In genomic region chr3:84259281-84260023, GRCm38 (mm10) we compare ENCODE assay signal across 8 mouse cellular contexts. TPM values are rescaled to one million over a fixed set of nuclear protein-coding genes. Genes with fewer than 3 reads are reported as not detected.
DNase-seq lines count a peak whose midpoint lies in the region; ATAC-seq and TF ChIP-seq lines count a peak whose summit lies in the region.

No protein-coding gene starts in this region.

- H3K36me3 ChIP-seq in forebrain, postnatal 0 days (ENCODE audit: insufficient read depth) = no peaks in the 10 kb centered on the region
- no peaks in the 10 kb centered on the region for H3K36me3 ChIP-seq in neural tube, embryonic 15.5 days

- H3K4me3 ChIP-seq in forebrain, postnatal 0 days (ENCODE audit: low read depth, low read length) = peak overlapping the region; percentile 76
- H3K4me3 ChIP-seq in lung, adult 2 months (replicated peaks; ENCODE audit: extremely low read depth, low read depth, low read length) = peak overlapping the region; percentile 84
- H3K4me3 ChIP-seq in neural tube, embryonic 15.5 days (replicated peaks) = peak overlapping the region; percentile 83

- no peaks in the 10 kb centered on the region for H3K9me3 ChIP-seq in forebrain, postnatal 0 days (ENCODE audit: low read length)
- no peaks in the 10 kb centered on the region for H3K9me3 ChIP-seq in neural tube, embryonic 15.5 days (replicated peaks)

- peak overlapping the region; percentile 95 for H3K9ac ChIP-seq in forebrain, postnatal 0 days
- H3K9ac ChIP-seq in neural tube, embryonic 15.5 days (replicated peaks) = peak overlapping the region; percentile 94

- peak; percentile 36; the same call in 1 of the 2 replicates for TF ChIP-seq POLR2A in lung, adult 2 months (IDR thresholded peaks at IDR 0.05; ENCODE audit: borderline replicate concordance, extremely low read depth, low read depth, low read length)

- intact Hi-C loops in heart, postnatal 36 days (cut with DNase I) = loop anchor here (2.0 kb wide), 3 partner anchors 31 to 69 kb away; no protein-coding TSS in a partner anchor

- H3K27ac ChIP-seq in forebrain, postnatal 0 days (ENCODE audit: low read depth, low read length) = peak overlapping the region; percentile 96
- H3K27ac ChIP-seq in neural tube, embryonic 15.5 days (replicated peaks) = peak overlapping the region; percentile 93

- no peak for TF ChIP-seq CTCF in forebrain, postnatal 0 days (IDR thresholded peaks at IDR 0.05; ENCODE audit: low read depth)
- no peak for TF ChIP-seq CTCF in lung, adult 2 months (IDR thresholded peaks at IDR 0.05; ENCODE audit: insufficient read depth, low read length)

- peak; percentile 87 for ATAC-seq in forebrain, postnatal 0 days
- peak; percentile 80 for ATAC-seq in neural tube, embryonic 15.5 days (ENCODE audit: low FRiP score)

- H3K4me2 ChIP-seq in forebrain, postnatal 0 days (ENCODE audit: low read depth) = peak overlapping the region; percentile 82
- peak overlapping the region; percentile 83 for H3K4me2 ChIP-seq in neural tube, embryonic 15.5 days

- peaks cover 19% of the 10 kb centered on the region; the same call in 1 of the 2 replicates for H3K4me1 ChIP-seq in forebrain, postnatal 0 days (ENCODE audit: insufficient read depth)
- H3K4me1 ChIP-seq in lung, adult 2 months (ENCODE audit: control insufficient read depth, insufficient read depth, low read length) = peaks cover 2% of the 10 kb centered on the region; the same call in 1 of the 2 replicates
- peaks cover 40% of the 10 kb centered on the region for H3K4me1 ChIP-seq in neural tube, embryonic 15.5 days

- 1% methylated on average over 71 of the region's 74 CpGs for WGBS in forebrain, postnatal 0 days
- under 1% methylated on average over 74 of the region's 74 CpGs for WGBS in lung, adult 2 months
- 1% methylated on average over 73 of the region's 74 CpGs for whole genome bisulfite sequencing in neural tube, embryonic 15.5 days

- H3K27me3 ChIP-seq in forebrain, postnatal 0 days (ENCODE audit: insufficient read depth, low read length) = no peaks in the 10 kb centered on the region
- H3K27me3 ChIP-seq in neural tube, embryonic 15.5 days (replicated peaks) = no peaks in the 10 kb centered on the region

- DNase-seq in ES-CJ7 (ENCODE audit: low read depth, low spot score) = peak; percentile 23
- DNase-seq in cerebellum, adult 18-20 months = peak; percentile 71 to 78
- peak; percentile 82 for DNase-seq in forebrain, postnatal 0 days
- DNase-seq in heart, postnatal 36 days = peak; percentile 65 to 81
- DNase-seq in layer of hippocampus, adult 8-10 months (ENCODE audit: low spot score in 2 of 2) = peak; percentile 71 to 80
- DNase-seq in lung, adult 2 months = peak; percentile 65
- DNase-seq in thymus, postnatal 0 days (ENCODE audit: low spot score) = peak; percentile 60

RNA-seq across cellular contexts. Expression of gene Trim2, which starts 47.2 kb away (rescaled TPM):
- total RNA-seq in forebrain, postnatal 0 days (2014; rRNA removed) = 186 and 218 TPM in 2 replicates
- polyA plus RNA-seq in forebrain, postnatal 0 days (2015; fragmentation: Nextera tagmentation; extraction: Ambion mirVana) = 75.9 and 127 TPM in 2 replicates
- 1 to 10 TPM; 5.1 to 5.8 TPM for total RNA-seq in heart, postnatal 36 days (2021)
- 100 to 1,000 TPM; 369 to 408 (median 383) TPM for total RNA-seq in layer of hippocampus, adult 8-10 months (2022)
- 26.3 and 29.8 TPM in 2 replicates for polyA plus RNA-seq in lung, adult 2 months (2012; rRNA removed)
- polyA plus RNA-seq in neural tube, embryonic 15.5 days (2015; fragmentation: Nextera tagmentation; extraction: Ambion mirVana) = 108 and 137 TPM in 2 replicates
- 1.3 and 1.9 TPM in 2 replicates for polyA plus RNA-seq in thymus, postnatal 0 days (2015; fragmentation: Nextera tagmentation; extraction: Ambion mirVana)

Comparison
In these comparisons a context has a peak if more than half of its experiments do, and no peak if none do; other contexts are left out.
1. Peak in every context shown above with its lines: DNase-seq, ATAC-seq, H3K4me3 ChIP-seq and H3K27ac ChIP-seq.
2. DNase-seq: peak in every context shown above with its lines; median percentile 82 in forebrain, postnatal 0 days; 76 in layer of hippocampus, adult 8-10 months; 74 in cerebellum, adult 18-20 months; 73 in heart, postnatal 36 days; 65 in lung, adult 2 months; 60 in thymus, postnatal 0 days; 23 in ES-CJ7.